Comparison of ENCODE assay signal across 16 mouse cellular contexts in the genomic region with DNA sequence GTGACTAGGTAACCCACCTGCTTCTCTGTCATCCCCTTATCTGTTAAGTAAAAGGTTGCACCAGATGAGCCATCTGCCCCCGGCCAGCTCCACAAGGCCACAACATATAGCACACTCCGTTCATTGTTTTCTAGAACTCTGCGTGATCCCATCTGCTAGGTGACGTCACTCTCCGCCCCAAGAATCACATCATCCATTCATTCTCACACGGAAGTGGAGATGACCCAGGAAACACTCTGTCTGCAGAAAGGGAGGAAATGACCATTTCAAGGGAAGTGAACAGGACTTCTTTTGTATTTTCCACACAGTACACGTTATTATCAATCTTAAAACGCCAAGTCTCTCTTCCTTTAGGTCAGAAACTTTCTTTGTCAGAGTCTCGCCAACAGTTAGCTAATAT. TPM values are rescaled to one million over a fixed set of nuclear protein-coding genes. Genes with fewer than 3 reads are reported as not detected.
DNase-seq lines count a peak whose midpoint lies in the region; ATAC-seq and TF ChIP-seq lines count a peak whose summit lies in the region.
"Had no signal": no experiment of that assay in that cellular context is flagged by ENCODE, and none has a peak within 500 bp of the region (broad histone marks: within the 10 kb centered on the region; RNA-seq: fewer than 3 reads in every experiment).

No protein-coding gene starts in this region.

- peak overlapping the region; percentile 26; the same call in 1 of the 2 replicates for H3K27ac ChIP-seq in heart, embryonic 13.5 days (replicated peaks)
- H3K27ac ChIP-seq in lung, embryonic 14.5 days (ENCODE audit: low read depth) = no peak overlapping the region
- peak overlapping the region; percentile 65 for H3K27ac ChIP-seq in lung, postnatal 0 days (ENCODE audit: low read length)
- no peak overlapping the region for H3K27ac ChIP-seq in stomach, postnatal 0 days (replicated peaks)
- H3K27ac ChIP-seq: forebrain, embryonic 12.5 days; hindbrain, postnatal 0 days; limb, embryonic 12.5 days; liver, embryonic 14.5 days had no signal

- no peak for TF ChIP-seq CTCF in lung, embryonic 14.5 days (IDR thresholded peaks at IDR 0.05; ENCODE audit: low read depth)
- no peak for TF ChIP-seq CTCF in lung, postnatal 0 days (IDR thresholded peaks at IDR 0.05)
- TF ChIP-seq CTCF in stomach, postnatal 0 days (IDR thresholded peaks at IDR 0.05; ENCODE audit: low read depth) = no peak

- no peak for ATAC-seq in heart, embryonic 13.5 days (ENCODE audit: extremely low read depth, insufficient number of reproducible peaks, low FRiP score, low TSS enrichment)
- no peak for ATAC-seq in lung, embryonic 14.5 days (ENCODE audit: insufficient read depth)
- peak; percentile 15; the same call in 1 of the 2 replicates for ATAC-seq in lung, postnatal 0 days
- ATAC-seq in stomach, postnatal 0 days (ENCODE audit: low FRiP score, low TSS enrichment) = peak; percentile 8; the same call in 1 of the 2 replicates
- no peak for ATAC-seq in megakaryocyte-erythroid progenitor cell, adult 5-6 weeks (replicated peaks; ENCODE audit: low FRiP score, low TSS enrichment, poor library complexity, severe bottlenecking)
- ATAC-seq: hindbrain, postnatal 0 days had no signal

- 63% methylated on average over 9 of the region's 9 CpGs for WGBS in heart, embryonic 13.5 days
- 58% methylated on average over 9 of the region's 9 CpGs for whole genome bisulfite sequencing in lung, embryonic 14.5 days
- WGBS in lung, postnatal 0 days = 44% methylated on average over 9 of the region's 9 CpGs
- WGBS in stomach, postnatal 0 days = 78% methylated on average over 9 of the region's 9 CpGs

- peak overlapping the region; percentile 27; the same call in 1 of the 2 replicates for H3K4me2 ChIP-seq in heart, embryonic 13.5 days
- peak overlapping the region; percentile 66; the same call in 1 of the 2 replicates for H3K4me2 ChIP-seq in lung, embryonic 14.5 days
- no peak overlapping the region for H3K4me2 ChIP-seq in lung, postnatal 0 days (replicated peaks; ENCODE audit: low read depth, low read length)
- no peak overlapping the region for H3K4me2 ChIP-seq in stomach, postnatal 0 days (replicated peaks; ENCODE audit: low read depth)
- H3K4me2 ChIP-seq: forebrain, embryonic 12.5 days; limb, embryonic 12.5 days; midbrain, embryonic 11.5 days had no signal

- H3K9me3 ChIP-seq in heart, embryonic 13.5 days = no peaks in the 10 kb centered on the region
- H3K9me3 ChIP-seq in lung, embryonic 14.5 days (ENCODE audit: low read depth, low read length) = no peaks in the 10 kb centered on the region
- H3K9me3 ChIP-seq in lung, postnatal 0 days (ENCODE audit: low read length) = no peaks in the 10 kb centered on the region
- H3K9me3 ChIP-seq in stomach, postnatal 0 days (ENCODE audit: control insufficient read depth, low read length) = no peaks in the 10 kb centered on the region

- DNase-seq in heart, adult 8-10 months (ENCODE audit: low spot score) = no peak
- DNase-seq in lung, embryonic 14.5 days = no peak
- DNase-seq in lung, adult 18-20 months = no peak
- peak; percentile 74 for DNase-seq in lung, postnatal 0 days (ENCODE audit: low spot score)
- DNase-seq in stomach, postnatal 0 days (ENCODE audit: low spot score) = no peak
- DNase-seq: adrenal gland, postnatal 36 days; cerebellum, adult 9-11 months; heart, postnatal 14 days; right cerebral cortex, postnatal 25 days had no signal

- peak; percentile 76 for TF ChIP-seq EP300 in lung, postnatal 0 days (IDR thresholded peaks at IDR 0.05)
- no peak for TF ChIP-seq EP300 in stomach, postnatal 0 days (optimal IDR thresholded peaks at IDR 0.05)

- peaks cover 12% of the 10 kb centered on the region; the same call in 1 of the 2 replicates for H3K36me3 ChIP-seq in heart, embryonic 13.5 days
- no peaks in the 10 kb centered on the region for H3K36me3 ChIP-seq in lung, embryonic 14.5 days (ENCODE audit: insufficient read depth)
- no peaks in the 10 kb centered on the region for H3K36me3 ChIP-seq in lung, postnatal 0 days (ENCODE audit: insufficient read depth, low read length)
- H3K36me3 ChIP-seq in stomach, postnatal 0 days (ENCODE audit: control insufficient read depth, insufficient read depth, low read length) = no peaks in the 10 kb centered on the region
- H3K36me3 ChIP-seq: forebrain, embryonic 12.5 days had no signal

- peaks cover 74% of the 10 kb centered on the region for H3K4me1 ChIP-seq in heart, embryonic 13.5 days
- H3K4me1 ChIP-seq in lung, embryonic 14.5 days (ENCODE audit: insufficient read depth) = peaks cover 29% of the 10 kb centered on the region
- peaks cover 21% of the 10 kb centered on the region; the same call in 1 of the 2 replicates for H3K4me1 ChIP-seq in lung, postnatal 0 days (ENCODE audit: insufficient read depth, low read depth, low read length)
- H3K4me1 ChIP-seq in stomach, postnatal 0 days (replicated peaks; ENCODE audit: control insufficient read depth, insufficient read depth) = peaks cover 5% of the 10 kb centered on the region

- no peak overlapping the region for H3K4me3 ChIP-seq in heart, embryonic 13.5 days
- H3K4me3 ChIP-seq in lung, embryonic 14.5 days (ENCODE audit: low read depth, low read length) = no peak overlapping the region
- H3K4me3 ChIP-seq in lung, postnatal 0 days (ENCODE audit: low read depth, low read length) = no peak overlapping the region
- H3K4me3 ChIP-seq in stomach, postnatal 0 days (ENCODE audit: low read depth, low read length) = no peak overlapping the region
- H3K4me3 ChIP-seq: forebrain, embryonic 12.5 days; limb, embryonic 12.5 days had no signal

- H3K27me3 ChIP-seq in heart, embryonic 13.5 days (replicated peaks) = no peaks in the 10 kb centered on the region
- no peaks in the 10 kb centered on the region for H3K27me3 ChIP-seq in lung, embryonic 14.5 days (ENCODE audit: insufficient read depth, low read length)
- H3K27me3 ChIP-seq in lung, postnatal 0 days (replicated peaks; ENCODE audit: insufficient read depth, low read length) = no peaks in the 10 kb centered on the region
- no peaks in the 10 kb centered on the region for H3K27me3 ChIP-seq in stomach, postnatal 0 days (ENCODE audit: control insufficient read depth, insufficient read depth, low read length)
- H3K27me3 ChIP-seq: limb, embryonic 12.5 days had no signal

- H3K9ac ChIP-seq in heart, embryonic 13.5 days = no peak overlapping the region
- H3K9ac ChIP-seq in lung, embryonic 14.5 days = no peak overlapping the region
- H3K9ac ChIP-seq in lung, postnatal 0 days (replicated peaks; ENCODE audit: low read depth) = no peak overlapping the region
- H3K9ac ChIP-seq in stomach, postnatal 0 days (ENCODE audit: low read length) = no peak overlapping the region
- H3K9ac ChIP-seq: forebrain, embryonic 12.5 days; limb, embryonic 12.5 days; liver, embryonic 14.5 days had no signal

RNA-seq across cellular contexts. Expression of gene Sh3pxd2a, which starts 2.8 kb away (rescaled TPM):
- 5.4 and 5.7 TPM in 2 replicates for polyA plus RNA-seq in heart, embryonic 13.5 days (2015; fragmentation: Nextera tagmentation; extraction: Ambion mirVana)
- 10 to 100 TPM; 40.6 to 54.7 (median 46.2) TPM for total RNA-seq in heart, adult 8-10 months (2022)
- 10.2 and 12.0 TPM in 2 replicates for polyA plus RNA-seq in lung, embryonic 14.5 days (2014; fragmentation: Nextera tagmentation; extraction: Ambion mirVana)
- polyA plus RNA-seq in lung, postnatal 0 days (2015; fragmentation: Nextera tagmentation; extraction: Ambion mirVana) = 5.6 and 6.4 TPM in 2 replicates
- 3.7 and 4.3 TPM in 2 replicates for polyA plus RNA-seq in stomach, postnatal 0 days (2015; fragmentation: Nextera tagmentation; extraction: Ambion mirVana)
- 0.55 and 0.96 TPM in 2 replicates for total RNA-seq in megakaryocyte-erythroid progenitor cell, adult 5-6 weeks (2014; fragmentation: Nextera tagmentation)
- total RNA-seq in megakaryocyte-erythroid progenitor cell, adult 5-6 weeks (2017) = 0.34 and 1.0 TPM in 2 replicates

Comparison
In these comparisons a context has a peak if more than half of its experiments do, and no peak if none do; other contexts are left out.
1. ATAC-seq: peak in lung, postnatal 0 days (single experiment) and stomach, postnatal 0 days (single experiment); none in heart, embryonic 13.5 days (single experiment), lung, embryonic 14.5 days (single experiment) and megakaryocyte-erythroid progenitor cell, adult 5-6 weeks (single experiment).
2. H3K27ac ChIP-seq: peak in heart, embryonic 13.5 days (single experiment) and lung, postnatal 0 days (single experiment); none in lung, embryonic 14.5 days (single experiment) and stomach, postnatal 0 days (single experiment).
3. H3K4me2 ChIP-seq: peak in heart, embryonic 13.5 days (single experiment) and lung, embryonic 14.5 days (single experiment); none in lung, postnatal 0 days (single experiment) and stomach, postnatal 0 days (single experiment).